Mouse (Mus musculus) small intestine, adult 2 months (tissue): ENCODE data around the gene 1700017N19Rik.

Experiments used
- CTCF ChIP-seq: fragments of 200-500 bp; IDR thresholded peaks from 2 replicates; pipeline ENCODE4 v1.5.1; 2012; ENCODE audit warnings: low read depth, mild to moderate bottlenecking, control low read depth, inconsistent platforms, low read length, moderate library complexity, mixed read lengths; ENCODE audit not compliant: insufficient replicate concordance, insufficient read length; ENCODE audit errors: extremely low read depth
- POLR2A ChIP-seq: fragments of 200-500 bp; IDR thresholded peaks from 2 replicates; pipeline ENCODE4 v1.6.1; 2012; ENCODE audit warnings: low read depth, mild to moderate bottlenecking, control low read depth, inconsistent platforms, low read length, moderate library complexity

- TF ChIP-seq CTCF (no peak), POLR2A (no peak)
Measured at GRCm38 (mm10) chr10:100622494-100622893, 32.2 kb downstream of the 1700017N19Rik start.
